Mouse (Mus musculus): ENCODE measurements around the gene Rdh12. TPM values are rescaled to one million over a fixed set of nuclear protein-coding genes. Genes with fewer than 3 reads are reported as not detected.
A peak's percentile ranks its signal among the peaks of the same experiment; 100 is the strongest.

Rdh12 gene
- polyA plus RNA-seq, 2 experiments = 10.2 to 24.2 TPM

- H3K27me3 ChIP-seq (ENCODE audit: control insufficient read depth, insufficient read depth, low read length) = no peaks in the 10 kb centered on the region
- peak overlapping the region; percentile 63 for H3K27ac ChIP-seq (replicated peaks; ENCODE audit: low read depth, low read length)
- peak overlapping the region; percentile 68 for H3K9ac ChIP-seq (ENCODE audit: low read depth, low read length, severe bottlenecking)
- H3K36me3 ChIP-seq (ENCODE audit: control insufficient read depth, insufficient read depth, low read length) = peaks cover 17% of the 10 kb centered on the region
- H3K9me3 ChIP-seq (ENCODE audit: control insufficient read depth, low read length) = no peaks in the 10 kb centered on the region
- H3K4me1 ChIP-seq (ENCODE audit: control insufficient read depth, insufficient read depth, low read length) = peaks cover 6% of the 10 kb centered on the region
- 5% methylated on average over 14 of the region's 14 CpGs for WGBS
- H3K4me2 ChIP-seq (replicated peaks; ENCODE audit: low read depth, low read length, severe bottlenecking) = peak overlapping the region; percentile 59
- DNase-seq (ENCODE audit: low spot score) = peak; percentile 94
- ATAC-seq (ENCODE audit: low FRiP score, low read depth) = peak; percentile 93
- no peak for TF ChIP-seq POLR2A (IDR thresholded peaks at IDR 0.05; ENCODE audit: borderline replicate concordance, extremely low read depth, insufficient read depth, insufficient read length)
- peak overlapping the region; percentile 65 for H3K4me3 ChIP-seq (replicated peaks; ENCODE audit: low read length)
Measured at GRCm38 (mm10) chr12:79191701-79192100, 17.0 kb upstream of the Rdh12 start.

- H3K27ac ChIP-seq (replicated peaks; ENCODE audit: low read depth, low read length) = peak within 1 kb of the TSS; percentile 63
- 59% methylated on average over 6 of the region's 6 CpGs for WGBS
- H3K27me3 ChIP-seq (ENCODE audit: control insufficient read depth, insufficient read depth, low read length) = no peaks in the 10 kb centered on the region
- peak within 1 kb of the TSS; percentile 65 for H3K4me3 ChIP-seq (replicated peaks; ENCODE audit: low read length)
- no peaks in the 10 kb centered on the region for H3K9me3 ChIP-seq (ENCODE audit: control insufficient read depth, low read length)
- H3K36me3 ChIP-seq (ENCODE audit: control insufficient read depth, insufficient read depth, low read length) = peaks cover 12% of the 10 kb centered on the region
- peak within 1 kb of the TSS; percentile 68 for H3K9ac ChIP-seq (ENCODE audit: low read depth, low read length, severe bottlenecking)
- H3K4me1 ChIP-seq (ENCODE audit: control insufficient read depth, insufficient read depth, low read length) = peaks cover 6% of the 10 kb centered on the region
- TF ChIP-seq POLR2A (IDR thresholded peaks at IDR 0.05; ENCODE audit: borderline replicate concordance, extremely low read depth, insufficient read depth, insufficient read length) = no peak
- ATAC-seq (ENCODE audit: low FRiP score, low read depth) (no peak), DNase-seq (ENCODE audit: low spot score) (no peak)
- H3K4me2 ChIP-seq (replicated peaks; ENCODE audit: low read depth, low read length, severe bottlenecking) = peak within 1 kb of the TSS; percentile 59
Measured at GRCm38 (mm10) chr12:79192193-79192592, 16.5 kb upstream of the Rdh12 start, which contains the start of gene Rdh11. Gene Rdh11, minus strand, starts transcription at chr12:79192293.

- Histone ChIP-seq H3K4me2 (replicated peaks; ENCODE audit: low read depth, low read length, severe bottlenecking) (no peak overlapping the region), H3K4me1 (ENCODE audit: control insufficient read depth, insufficient read depth, low read length) (peaks cover 6% of the 10 kb centered on the region), H3K9ac (ENCODE audit: low read depth, low read length, severe bottlenecking) (no peak overlapping the region), H3K9me3 (ENCODE audit: control insufficient read depth, low read length) (no peaks in the 10 kb centered on the region), H3K27ac (replicated peaks; ENCODE audit: low read depth, low read length) (no peak overlapping the region), H3K4me3 (replicated peaks; ENCODE audit: low read length) (no peak overlapping the region), H3K27me3 (ENCODE audit: control insufficient read depth, insufficient read depth, low read length) (no peaks in the 10 kb centered on the region), H3K36me3 (ENCODE audit: control insufficient read depth, insufficient read depth, low read length) (0 out of 2 replicates have a peak, but pooled peaks cover under 1% of the 10 kb centered on the region)
- no peak for ATAC-seq (ENCODE audit: low FRiP score, low read depth)
- no peak for TF ChIP-seq POLR2A (IDR thresholded peaks at IDR 0.05; ENCODE audit: borderline replicate concordance, extremely low read depth, insufficient read depth, insufficient read length)
- DNase-seq (ENCODE audit: low spot score) = peak; percentile 69
- WGBS = 0% methylated on average over 3 of the region's 3 CpGs
Measured at GRCm38 (mm10) chr12:79193441-79193840, 15.3 kb upstream of the Rdh12 start.

- no peaks in the 10 kb centered on the region for H3K9me3 ChIP-seq (ENCODE audit: control insufficient read depth, low read length)
- H3K4me1 ChIP-seq (ENCODE audit: control insufficient read depth, insufficient read depth, low read length) = no peaks in the 10 kb centered on the region
- no peak for TF ChIP-seq POLR2A (IDR thresholded peaks at IDR 0.05; ENCODE audit: borderline replicate concordance, extremely low read depth, insufficient read depth, insufficient read length)
- no peak for ATAC-seq (ENCODE audit: low FRiP score, low read depth)
- WGBS = 82% methylated on average over 5 of the region's 5 CpGs
- no peak overlapping the region for H3K4me3 ChIP-seq (replicated peaks; ENCODE audit: low read length)
- no peak overlapping the region for H3K27ac ChIP-seq (replicated peaks; ENCODE audit: low read depth, low read length)
- no peaks in the 10 kb centered on the region for H3K36me3 ChIP-seq (ENCODE audit: control insufficient read depth, insufficient read depth, low read length)
- no peaks in the 10 kb centered on the region for H3K27me3 ChIP-seq (ENCODE audit: control insufficient read depth, insufficient read depth, low read length)
- H3K9ac ChIP-seq (ENCODE audit: low read depth, low read length, severe bottlenecking) = no peak overlapping the region
- DNase-seq (ENCODE audit: low spot score) = no peak
- H3K4me2 ChIP-seq (replicated peaks; ENCODE audit: low read depth, low read length, severe bottlenecking) = no peak overlapping the region
Measured at GRCm38 (mm10) chr12:79197105-79197504, 11.6 kb upstream of the Rdh12 start.

- H3K4me3 ChIP-seq (replicated peaks; ENCODE audit: low read length) = no peak overlapping the region
- H3K9ac ChIP-seq (ENCODE audit: low read depth, low read length, severe bottlenecking) = no peak overlapping the region
- H3K4me2 ChIP-seq (replicated peaks; ENCODE audit: low read depth, low read length, severe bottlenecking) = no peak overlapping the region
- DNase-seq (ENCODE audit: low spot score) = no peak
- no peaks in the 10 kb centered on the region for H3K9me3 ChIP-seq (ENCODE audit: control insufficient read depth, low read length)
- H3K4me1 ChIP-seq (ENCODE audit: control insufficient read depth, insufficient read depth, low read length) = no peaks in the 10 kb centered on the region
- WGBS = 71% methylated on average over 3 of the region's 3 CpGs
- ATAC-seq (ENCODE audit: low FRiP score, low read depth) = no peak
- no peaks in the 10 kb centered on the region for H3K36me3 ChIP-seq (ENCODE audit: control insufficient read depth, insufficient read depth, low read length)
- TF ChIP-seq POLR2A (IDR thresholded peaks at IDR 0.05; ENCODE audit: borderline replicate concordance, extremely low read depth, insufficient read depth, insufficient read length) = no peak
- no peak overlapping the region for H3K27ac ChIP-seq (replicated peaks; ENCODE audit: low read depth, low read length)
- no peaks in the 10 kb centered on the region for H3K27me3 ChIP-seq (ENCODE audit: control insufficient read depth, insufficient read depth, low read length)
Measured at GRCm38 (mm10) chr12:79201882-79202281, 6.8 kb upstream of the Rdh12 start.

- DNase-seq (ENCODE audit: low spot score) = no peak
- no peaks in the 10 kb centered on the region for H3K4me1 ChIP-seq (ENCODE audit: control insufficient read depth, insufficient read depth, low read length)
- no peaks in the 10 kb centered on the region for H3K9me3 ChIP-seq (ENCODE audit: control insufficient read depth, low read length)
- H3K4me2 ChIP-seq (replicated peaks; ENCODE audit: low read depth, low read length, severe bottlenecking) = no peak overlapping the region
- H3K9ac ChIP-seq (ENCODE audit: low read depth, low read length, severe bottlenecking) = no peak overlapping the region
- H3K36me3 ChIP-seq (ENCODE audit: control insufficient read depth, insufficient read depth, low read length) = no peaks in the 10 kb centered on the region
- no peak for TF ChIP-seq POLR2A (IDR thresholded peaks at IDR 0.05; ENCODE audit: borderline replicate concordance, extremely low read depth, insufficient read depth, insufficient read length)
- 82% methylated on average over 8 of the region's 8 CpGs for WGBS
- no peak overlapping the region for H3K4me3 ChIP-seq (replicated peaks; ENCODE audit: low read length)
- ATAC-seq (ENCODE audit: low FRiP score, low read depth) = no peak
- no peaks in the 10 kb centered on the region for H3K27me3 ChIP-seq (ENCODE audit: control insufficient read depth, insufficient read depth, low read length)
- no peak overlapping the region for H3K27ac ChIP-seq (replicated peaks; ENCODE audit: low read depth, low read length)
Measured at GRCm38 (mm10) chr12:79211447-79211846, 2.7 kb downstream of the Rdh12 start.

Data from limb, embryonic 14.5 days (tissue).